Mouse (Mus musculus) hindbrain, embryonic 14.5 days (tissue): Measurements from ENCODE around the gene Rtl4. TPM values are rescaled to one million over a fixed set of nuclear protein-coding genes. Genes with fewer than 3 reads are reported as not detected.
A peak's percentile ranks its signal among the peaks of the same experiment; 100 is the strongest.

ENCODE experiments used
- ATAC-seq: fragments of 200-750 bp; cut with Nextera tagmentation; 2 replicates; pipeline ENCODE4 v1.8.0; 2017; ENCODE audit warnings: moderate number of reproducible peaks, mild to moderate bottlenecking, moderate TSS enrichment, moderate library complexity; ENCODE audit not compliant: low FRiP score
- DNase-seq: peaks from one replicate; pipeline ENCODE4 v3.0.0-alpha.2; 2015; ENCODE audit warnings: low spot score
- H3K27ac ChIP-seq: fragments of 300-500 bp; sonication (generic); 2 replicates; pipeline ENCODE4 v1.5.1; 2014; ENCODE audit warnings: mild to moderate bottlenecking, moderate library complexity
- H3K27me3 ChIP-seq: fragments of 300-500 bp; sonication (generic); 2 replicates; pipeline ENCODE4 v1.6.1; 2014; ENCODE audit warnings: mild to moderate bottlenecking, low read length, mixed read lengths; ENCODE audit not compliant: control insufficient read depth, insufficient read depth
- H3K36me3 ChIP-seq: fragments of 300-500 bp; sonication (generic); replicated peaks from 2 replicates; pipeline ENCODE4 v1.6.1; 2014; ENCODE audit not compliant: control insufficient read depth, insufficient read depth
- H3K4me1 ChIP-seq: fragments of 300-500 bp; sonication (generic); replicated peaks from 2 replicates; pipeline ENCODE4 v1.6.1; 2014; ENCODE audit warnings: antibody characterized with exemption, low read length, mixed read lengths; ENCODE audit not compliant: control insufficient read depth, insufficient read depth
- H3K4me2 ChIP-seq: fragments of 300-500 bp; sonication (generic); replicated peaks from 2 replicates; pipeline ENCODE4 v1.6.1; 2014; ENCODE audit warnings: mild to moderate bottlenecking, moderate library complexity
- H3K4me3 ChIP-seq: fragments of 300-500 bp; sonication (generic); replicated peaks from 2 replicates; pipeline ENCODE4 v1.5.1; 2014; ENCODE audit warnings: mild to moderate bottlenecking, low read length
- H3K9ac ChIP-seq: fragments of 300-500 bp; sonication (generic); 2 replicates; pipeline ENCODE4 v1.6.1; 2014
- H3K9me3 ChIP-seq: fragments of 300-500 bp; sonication (generic); 2 replicates; pipeline ENCODE4 v1.6.1; 2016; ENCODE audit warnings: low read length; ENCODE audit not compliant: control insufficient read depth
- WGBS: fragments of 180-500 bp; shearing (Covaris S2); extraction: QIAGEN DNeasy Blood & Tissue Kit; methylation state at CpG from one replicate; pipeline ENCODE4 v1.1.7; 2014; 5-methylcytosine and 5-hydroxymethylcytosine counted together
- polyA plus RNA-seq: library from polyadenylated mRNA; unstranded; fragments of >200 nt; fragmentation: Nextera tagmentation; extraction: Ambion mirVana; gene quantifications from 2 replicates; pipeline ENCODE4 v1.2.1, GENCODE M21; 2014

Rtl4 gene
- 1.2 TPM in 2 replicates for polyA plus RNA-seq

DNA sequence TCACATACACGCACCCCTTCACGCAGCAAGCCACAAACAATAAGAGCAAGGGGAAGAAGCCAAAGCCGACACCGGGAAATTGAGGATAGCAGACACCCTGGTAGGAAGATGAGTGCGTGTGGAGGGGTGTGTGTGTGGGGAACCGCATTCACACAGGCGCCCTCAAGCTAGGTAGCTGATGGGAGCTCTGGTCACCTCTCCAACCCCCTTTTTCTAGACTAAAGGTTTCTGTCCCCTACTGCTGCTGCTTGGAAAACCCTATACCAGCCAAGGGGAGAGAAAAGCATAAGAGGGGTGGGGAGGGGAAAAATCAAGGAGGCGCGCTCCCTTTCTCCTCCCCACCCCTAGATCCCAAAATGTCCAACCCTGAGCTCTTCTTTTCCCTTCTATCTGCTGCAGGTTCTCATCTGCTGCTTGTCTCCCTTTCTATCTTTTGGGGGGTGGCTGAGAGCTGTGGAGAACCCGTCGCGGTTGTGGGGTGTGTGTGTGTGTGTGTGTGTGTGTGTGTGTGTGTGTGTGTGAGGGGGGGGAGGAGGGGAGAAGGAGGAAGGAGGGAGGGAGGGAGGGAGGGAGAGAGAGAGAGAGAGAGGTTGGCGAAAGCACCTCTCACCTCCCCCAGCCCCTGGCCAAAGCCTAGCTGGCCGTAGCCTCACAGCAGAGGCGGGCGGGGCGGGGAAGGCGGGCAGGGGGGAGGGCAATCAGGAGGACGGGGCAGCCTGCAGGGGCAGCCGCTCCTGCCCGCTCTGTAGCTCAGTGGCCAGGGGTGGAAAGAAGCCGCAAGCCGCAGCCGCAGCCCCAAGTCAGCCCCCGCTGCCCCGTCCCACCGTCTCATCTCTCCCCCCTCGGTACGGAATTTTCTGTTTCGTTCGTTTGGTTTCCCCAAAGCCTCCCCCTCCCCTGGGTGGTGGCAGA is at the start of gene Rtl4:
Gene Rtl4, plus strand, starts transcription at position 701 of the 912 bp plus-strand sequence.
- H3K4me2 ChIP-seq: peak within 1 kb of the TSS; percentile 62
- peak within 1 kb of the TSS; percentile 47 for H3K4me3 ChIP-seq
- H3K4me1 ChIP-seq: no peaks in the 10 kb centered on the region
- H3K9ac ChIP-seq: peak within 1 kb of the TSS; percentile 55
- peak; percentile 66 for ATAC-seq
- WGBS: 20% methylated on average over 15 of the region's 31 CpGs
- DNase-seq: no peak
- H3K36me3 ChIP-seq: no peaks in the 10 kb centered on the region
- no peak within 1 kb of the TSS for H3K27ac ChIP-seq
- H3K27me3 ChIP-seq: peaks cover 19% of the 10 kb centered on the region
- H3K9me3 ChIP-seq: no peaks in the 10 kb centered on the region

DNA sequence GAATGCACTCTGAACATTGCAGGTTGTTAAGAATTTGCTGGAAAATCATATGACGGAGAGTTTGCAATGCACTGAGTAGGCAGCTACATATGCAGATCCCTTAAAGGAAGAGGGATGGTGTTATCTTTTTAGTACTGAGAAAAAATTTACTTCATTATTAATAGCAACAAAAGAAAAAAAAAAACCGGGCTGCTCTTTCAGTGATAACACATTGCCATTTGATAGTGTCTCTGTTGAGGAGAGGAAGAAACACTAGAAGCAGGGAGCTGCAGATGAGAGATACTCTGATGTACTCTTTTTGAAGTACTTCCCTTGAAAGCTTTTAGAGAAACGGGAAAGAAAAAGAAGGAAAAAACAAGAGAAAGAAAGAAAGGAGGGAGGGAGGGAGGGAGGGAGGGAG is 44.0 kb upstream of the Rtl4 start:
- DNase-seq: no peak
- no peak overlapping the region for H3K4me3 ChIP-seq
- H3K36me3 ChIP-seq: no peaks in the 10 kb centered on the region
- no peaks in the 10 kb centered on the region for H3K9me3 ChIP-seq
- ATAC-seq: no peak
- H3K4me1 ChIP-seq: no peaks in the 10 kb centered on the region
- H3K27me3 ChIP-seq: no peaks in the 10 kb centered on the region
- H3K27ac ChIP-seq: no peak overlapping the region
- no peak overlapping the region for H3K9ac ChIP-seq
- WGBS: 82% methylated on average over 2 of the region's 3 CpGs
- H3K4me2 ChIP-seq: no peak overlapping the region

DNA sequence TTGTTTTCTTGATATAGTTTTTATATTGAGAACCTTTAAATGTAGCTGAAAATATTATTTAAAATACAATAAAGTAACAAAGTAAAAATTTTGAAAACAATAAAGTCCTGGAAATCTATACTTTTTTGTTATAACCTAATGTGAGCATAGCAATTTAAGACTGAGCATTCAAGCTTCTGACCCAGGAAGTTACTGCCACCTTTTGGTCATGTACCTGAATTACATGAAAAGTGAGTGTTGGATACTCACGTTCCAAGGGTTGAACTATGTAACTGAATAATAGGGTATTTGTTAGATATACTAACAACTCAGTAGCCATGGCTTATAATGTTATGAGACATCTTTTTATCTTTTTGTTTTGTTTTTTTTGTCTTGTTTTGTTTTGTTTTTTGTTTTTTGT is 43.3 kb upstream of the Rtl4 start:
- DNase-seq (no peak), ATAC-seq (no peak)
- no peak overlapping the region for H3K9ac ChIP-seq
- no peak overlapping the region for H3K27ac ChIP-seq
- no peaks in the 10 kb centered on the region for H3K4me1 ChIP-seq
- H3K4me2 ChIP-seq: no peak overlapping the region
- no peak overlapping the region for H3K4me3 ChIP-seq
- no peaks in the 10 kb centered on the region for H3K9me3 ChIP-seq
- no peaks in the 10 kb centered on the region for H3K36me3 ChIP-seq
- H3K27me3 ChIP-seq: no peaks in the 10 kb centered on the region
- WGBS: 46% methylated on average over 1 of the region's 1 CpGs

DNA sequence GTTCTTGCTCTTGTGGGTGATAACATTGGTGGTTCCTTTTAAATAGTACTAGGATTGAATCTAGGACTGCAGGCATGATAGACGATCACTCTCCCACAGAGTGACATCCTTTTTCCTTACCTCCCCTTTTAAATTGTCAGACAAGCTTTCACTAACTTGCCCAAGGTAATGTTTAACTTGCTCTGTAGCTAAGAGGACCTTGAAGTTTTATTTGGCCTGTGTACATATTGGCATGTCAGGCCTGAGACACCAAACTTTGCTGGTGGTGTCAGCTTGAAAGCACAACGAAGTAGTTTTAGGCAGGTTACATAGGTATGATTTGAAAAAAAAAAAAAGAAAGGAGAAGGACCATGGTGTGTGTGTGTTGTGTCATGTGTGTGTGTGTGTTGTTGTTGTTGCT is 36.5 kb upstream of the Rtl4 start:
- DNase-seq (no peak), ATAC-seq (no peak)
- Histone ChIP-seq H3K9ac (no peak overlapping the region), H3K4me3 (no peak overlapping the region), H3K9me3 (no peaks in the 10 kb centered on the region), H3K27ac (no peak overlapping the region), H3K4me2 (no peak overlapping the region), H3K4me1 (no peaks in the 10 kb centered on the region), H3K36me3 (no peaks in the 10 kb centered on the region), H3K27me3 (no peaks in the 10 kb centered on the region)
- WGBS: 84% methylated on average over 2 of the region's 2 CpGs

DNA sequence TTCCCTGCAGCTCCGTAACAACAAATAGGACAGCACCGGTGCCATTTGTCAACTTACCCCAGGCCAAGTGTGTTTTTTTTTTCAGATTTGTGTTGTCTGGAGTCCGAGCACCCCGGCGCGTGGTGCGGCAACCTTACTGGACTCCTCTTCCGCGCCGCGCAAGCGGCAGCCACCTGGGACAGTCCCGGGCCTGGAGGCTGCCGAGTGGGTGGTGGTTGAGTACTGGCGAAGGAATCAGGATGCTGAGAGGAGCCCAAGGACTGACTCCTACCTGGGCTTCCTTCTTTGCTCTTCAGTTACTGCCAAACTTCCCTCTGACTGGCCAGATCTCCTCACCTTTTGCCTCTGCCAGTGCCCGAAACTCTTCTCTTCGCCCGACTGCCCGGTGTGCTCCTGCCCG is 965 bp upstream of the Rtl4 start:
- peak overlapping the region; percentile 47 for H3K4me3 ChIP-seq
- no peak overlapping the region for H3K27ac ChIP-seq
- H3K27me3 ChIP-seq: peaks cover 19% of the 10 kb centered on the region
- peak overlapping the region; percentile 62 for H3K4me2 ChIP-seq
- ATAC-seq (peak; percentile 34; the same call in 1 of the 2 replicates), DNase-seq (no peak)
- no peaks in the 10 kb centered on the region for H3K36me3 ChIP-seq
- H3K4me1 ChIP-seq: no peaks in the 10 kb centered on the region
- peak overlapping the region; percentile 55; the same call in 1 of the 2 replicates for H3K9ac ChIP-seq
- WGBS: 17% methylated on average over 20 of the region's 20 CpGs
- no peaks in the 10 kb centered on the region for H3K9me3 ChIP-seq

DNA sequence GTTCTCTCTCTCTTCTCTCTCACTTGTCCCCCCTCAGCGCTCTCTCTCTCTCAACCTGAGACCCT is 733 bp upstream of the Rtl4 start, which contains the start of gene Trpc5:
Gene Trpc5, minus strand, starts transcription at position 39 of the 65 bp plus-strand sequence.
- Histone ChIP-seq H3K4me3 (peak within 1 kb of the TSS; percentile 47), H3K27ac (no peak within 1 kb of the TSS), H3K9ac (peak within 1 kb of the TSS; percentile 55), H3K4me2 (peak within 1 kb of the TSS; percentile 62), H3K4me1 (no peaks in the 10 kb centered on the region), H3K9me3 (no peaks in the 10 kb centered on the region), H3K36me3 (no peaks in the 10 kb centered on the region), H3K27me3 (peaks cover 19% of the 10 kb centered on the region)
- WGBS: no CpG with 5 or more reads among the region's 1 CpGs
- no peak for ATAC-seq
- no peak for DNase-seq

DNA sequence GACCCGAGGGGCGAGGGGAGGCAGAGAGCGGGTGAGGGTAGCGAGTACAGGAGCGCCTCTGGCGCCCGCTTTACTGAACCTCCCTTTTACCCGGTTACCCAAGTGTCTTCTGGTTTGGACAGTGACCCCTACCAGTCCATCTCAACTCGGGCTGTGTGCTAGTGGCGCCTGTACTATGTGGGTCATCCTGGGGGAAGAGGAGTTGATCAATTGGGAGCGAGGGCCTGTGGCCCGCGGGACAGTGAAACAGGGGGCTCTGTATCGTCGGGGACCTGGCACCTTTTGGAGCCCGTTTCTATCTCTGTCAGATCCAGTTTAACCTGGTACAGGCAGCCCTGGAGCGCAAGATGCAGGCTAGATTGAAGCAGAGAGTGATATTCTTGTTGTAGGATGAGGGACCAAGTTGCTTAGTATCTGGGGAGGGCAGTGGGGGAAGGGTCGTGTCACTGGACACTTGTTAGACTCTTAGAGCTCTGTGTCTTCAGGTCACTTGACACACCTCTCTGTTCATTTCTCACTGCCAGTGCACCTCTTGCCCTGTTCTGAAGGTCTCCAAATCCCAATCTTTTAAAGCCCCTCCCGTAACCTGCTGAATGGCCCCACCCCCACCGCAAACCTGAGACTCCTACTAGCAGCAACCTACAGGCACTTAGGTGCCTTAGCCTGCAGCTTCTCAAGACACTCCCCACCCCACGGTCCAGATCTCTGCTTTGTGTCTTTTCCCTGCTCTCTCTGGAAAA is 582 bp downstream of the Rtl4 start:
- Histone ChIP-seq H3K4me3 (peak overlapping the region; percentile 47), H3K36me3 (no peaks in the 10 kb centered on the region), H3K27ac (no peak overlapping the region), H3K27me3 (peaks cover 19% of the 10 kb centered on the region), H3K4me2 (peak overlapping the region; percentile 62), H3K9ac (peak overlapping the region; percentile 55), H3K9me3 (no peaks in the 10 kb centered on the region), H3K4me1 (no peaks in the 10 kb centered on the region)
- 21% methylated on average over 20 of the region's 21 CpGs for WGBS
- peak; percentile 82 for ATAC-seq
- DNase-seq: no peak

DNA sequence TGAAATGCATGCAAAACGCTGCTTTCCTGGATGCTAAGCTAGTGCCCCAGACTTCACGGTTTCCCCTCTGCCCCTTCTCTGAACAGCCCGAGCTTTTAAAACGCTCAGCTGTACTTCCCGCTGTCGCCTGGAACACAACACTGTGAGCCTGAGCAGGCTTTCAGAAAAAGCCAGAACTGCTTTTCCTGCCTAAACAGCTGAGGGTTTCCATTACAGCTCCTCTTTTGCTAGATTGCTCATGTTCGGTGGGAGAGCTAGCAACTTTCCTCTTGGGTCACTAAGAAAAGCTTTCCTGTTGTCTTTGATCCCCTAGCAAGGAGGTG is 1.1 kb downstream of the Rtl4 start:
- peak; percentile 26 for DNase-seq
- no peak; the same call in 1 of the 2 replicates for ATAC-seq
- H3K4me1 ChIP-seq: no peaks in the 10 kb centered on the region
- no peak overlapping the region; the same call in 1 of the 2 replicates for H3K9ac ChIP-seq
- H3K27me3 ChIP-seq: peaks cover 19% of the 10 kb centered on the region
- no peaks in the 10 kb centered on the region for H3K36me3 ChIP-seq
- H3K9me3 ChIP-seq: no peaks in the 10 kb centered on the region
- peak overlapping the region; percentile 62 for H3K4me2 ChIP-seq
- H3K4me3 ChIP-seq: peak overlapping the region; percentile 47
- WGBS: 20% methylated on average over 7 of the region's 7 CpGs
- no peak overlapping the region for H3K27ac ChIP-seq

DNA sequence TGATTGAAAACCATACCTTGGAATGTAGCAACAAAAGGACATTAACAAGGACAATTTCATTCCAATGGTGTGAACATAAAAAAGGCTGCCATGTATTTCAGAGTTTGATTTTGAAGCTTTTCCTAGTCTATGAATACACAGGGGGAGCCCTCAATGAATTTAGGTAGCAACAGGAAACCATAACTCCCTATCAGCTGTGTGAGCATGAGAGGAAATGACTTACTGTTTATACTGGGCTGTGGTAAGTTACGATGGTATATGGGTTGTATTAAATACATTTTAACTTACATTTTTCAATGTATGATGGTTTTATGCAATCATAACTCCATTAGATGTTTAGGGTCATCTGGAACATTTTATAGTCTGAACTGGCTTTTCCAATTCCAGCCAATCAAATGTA is 27.6 kb downstream of the Rtl4 start:
- H3K27me3 ChIP-seq: no peaks in the 10 kb centered on the region
- no peak overlapping the region for H3K4me3 ChIP-seq
- H3K36me3 ChIP-seq: no peaks in the 10 kb centered on the region
- no peak overlapping the region for H3K4me2 ChIP-seq
- 93% methylated on average over 1 of the region's 1 CpGs for WGBS
- no peak overlapping the region for H3K9ac ChIP-seq
- ATAC-seq (no peak), DNase-seq (no peak)
- no peaks in the 10 kb centered on the region for H3K9me3 ChIP-seq
- no peak overlapping the region for H3K27ac ChIP-seq
- H3K4me1 ChIP-seq: no peaks in the 10 kb centered on the region
